Mouse (Mus musculus) CH12.LX (cell line): ENCODE data around the gene Cacna1h. TPM values are rescaled to one million over a fixed set of nuclear protein-coding genes. Genes with fewer than 3 reads are reported as not detected.

Experiments used
- DNase-seq: peaks from one replicate; pipeline ENCODE4 v3.0.0-alpha.2; 2013; ENCODE audit errors: extremely low read depth
- H3K27ac ChIP-seq: 2 replicates; pipeline ENCODE4 v1.5.1; 2012; ENCODE audit warnings: low read depth, mild to moderate bottlenecking, control low read depth, moderate library complexity; ENCODE audit not compliant: insufficient read depth
- H3K27me3 ChIP-seq: replicated peaks from 2 replicates; pipeline ENCODE3; 2012; ENCODE audit warnings: inconsistent platforms
- H3K36me3 ChIP-seq, 2 experiments: replicated peaks in 1 of 2; 2 replicates each; pipeline versions ENCODE3 to v1.6.1; 2012; ENCODE audit warnings: inconsistent platforms in 1 of 2, low read length in 1 of 2, mild to moderate bottlenecking in 1 of 2, mixed read lengths in 1 of 2, moderate library complexity in 1 of 2; ENCODE audit not compliant: control insufficient read depth in 1 of 2, insufficient read depth in 1 of 2
- H3K4me1 ChIP-seq, 2 experiments: 2 replicates each; pipeline ENCODE4 v1.6.1; 2012; ENCODE audit warnings: inconsistent platforms in 1 of 2, moderate library complexity in 1 of 2; ENCODE audit not compliant: insufficient read depth in 2 of 2, control insufficient read depth in 1 of 2
- H3K4me2 ChIP-seq: 2 replicates; pipeline ENCODE4 v1.6.1; 2012; ENCODE audit warnings: low read depth, mild to moderate bottlenecking, control low read depth; ENCODE audit not compliant: poor library complexity, insufficient read depth, severe bottlenecking
- H3K4me3 ChIP-seq, 3 experiments: fragments of 150-350 bp in 1 of 3; sonication (generic) in 1 of 3; replicated peaks in 1 of 3; 2 replicates each; pipeline versions ENCODE3 to v1.5.1; 2011 to 2012; ENCODE audit warnings: low read depth in 2 of 3, low read length in 2 of 3, mild to moderate bottlenecking in 2 of 3, moderate library complexity in 2 of 3, control low read depth in 1 of 3, improper control_type of control experiment in 1 of 3, inconsistent platforms in 1 of 3, mixed read lengths in 1 of 3; ENCODE audit not compliant: poor library complexity in 1 of 3
- H3K79me2 ChIP-seq: replicated peaks from 2 replicates; pipeline ENCODE4 v1.6.1; 2012; ENCODE audit warnings: mild to moderate bottlenecking, moderate library complexity; ENCODE audit not compliant: control insufficient read depth, poor library complexity, insufficient read depth, severe bottlenecking; ENCODE audit errors: extremely low read depth
- H3K9ac ChIP-seq: 2 replicates; pipeline ENCODE4 v1.6.1; 2012; ENCODE audit warnings: low read depth, mild to moderate bottlenecking, control low read depth, moderate library complexity; ENCODE audit not compliant: insufficient read depth
- H3K9me3 ChIP-seq: replicated peaks from 2 replicates; pipeline ENCODE3; 2012; ENCODE audit warnings: low read length, inconsistent platforms, mixed read lengths
- BHLHE40 ChIP-seq: IDR thresholded peaks from 2 replicates; pipeline ENCODE4 v1.6.1; 2011; ENCODE audit warnings: mild to moderate bottlenecking, low read depth, low read length, improper control_type of control experiment
- CHD1 ChIP-seq: IDR thresholded peaks from 2 replicates; pipeline ENCODE4 v1.6.1; 2012; ENCODE audit warnings: low read depth, low read length, improper control_type of control experiment, inconsistent platforms
- CHD2 ChIP-seq: IDR thresholded peaks from 2 replicates; pipeline ENCODE4 v1.6.1; 2011; ENCODE audit warnings: low read length, improper control_type of control experiment
- CTCF ChIP-seq, 2 experiments: IDR thresholded peaks in 1 of 2; conservative IDR thresholded peaks in 1 of 2; 2 replicates each; pipeline ENCODE4 v1.5.1; 2011 to 2012; ENCODE audit warnings: low read depth in 2 of 2, low read length in 2 of 2, improper control_type of control experiment in 1 of 2, inconsistent platforms in 1 of 2, mild to moderate bottlenecking in 1 of 2, moderate library complexity in 1 of 2
- GABPA ChIP-seq: IDR thresholded peaks from 2 replicates; pipeline ENCODE4 v1.6.1; 2012; ENCODE audit warnings: low read depth, low read length, improper control_type of control experiment, inconsistent platforms; ENCODE audit not compliant: insufficient replicate concordance
- HCFC1 ChIP-seq: IDR thresholded peaks from 2 replicates; pipeline ENCODE4 v1.6.1; 2012; ENCODE audit warnings: low read depth, mild to moderate bottlenecking, inconsistent platforms, low read length, improper control_type of control experiment
- IRF4 ChIP-seq: IDR thresholded peaks from 2 replicates; pipeline ENCODE4 v1.6.1; 2014; ENCODE audit warnings: low read depth, mild to moderate bottlenecking, inconsistent platforms, low read length, improper control_type of control experiment
- JUN ChIP-seq: IDR thresholded peaks from 2 replicates; pipeline ENCODE4 v1.6.1; 2011; ENCODE audit warnings: low read depth, mild to moderate bottlenecking, low read length, improper control_type of control experiment, moderate library complexity; ENCODE audit not compliant: insufficient read depth
- JUND ChIP-seq: conservative IDR thresholded peaks from 2 replicates; pipeline ENCODE4 v1.6.1; 2011; ENCODE audit warnings: low read depth, low read length, improper control_type of control experiment
- KAT2A ChIP-seq: IDR thresholded peaks from 2 replicates; pipeline ENCODE4 v1.6.1; 2012; ENCODE audit warnings: low read length, improper control_type of control experiment, inconsistent platforms; ENCODE audit not compliant: insufficient replicate concordance
- MAFK ChIP-seq: IDR thresholded peaks from 2 replicates; pipeline ENCODE4 v1.6.1; 2011; ENCODE audit warnings: low read length, improper control_type of control experiment; ENCODE audit not compliant: insufficient replicate concordance
- MAX ChIP-seq: IDR thresholded peaks from 2 replicates; pipeline ENCODE4 v1.6.1; 2011; ENCODE audit warnings: low read length, improper control_type of control experiment
- MAZ ChIP-seq: IDR thresholded peaks from 2 replicates; pipeline ENCODE4 v1.6.1; 2012; ENCODE audit warnings: low read depth, mild to moderate bottlenecking, inconsistent platforms, low read length, improper control_type of control experiment, moderate library complexity
- MYC ChIP-seq: IDR thresholded peaks from 2 replicates; pipeline ENCODE4 v1.6.1; 2011; ENCODE audit warnings: low read depth, mild to moderate bottlenecking, improper control_type of control experiment, low read length
- NRF1 ChIP-seq: IDR thresholded peaks from 2 replicates; pipeline ENCODE4 v1.6.1; 2014; ENCODE audit warnings: low read depth, mild to moderate bottlenecking, inconsistent platforms, low read length, improper control_type of control experiment, moderate library complexity
- PAX5 ChIP-seq: IDR thresholded peaks from 2 replicates; pipeline ENCODE4 v1.6.1; 2012; ENCODE audit warnings: low read length, inconsistent platforms, mixed read lengths
- POLR2A ChIP-seq: IDR thresholded peaks from 2 replicates; pipeline ENCODE4 v1.6.1; 2011; ENCODE audit warnings: low read depth, mild to moderate bottlenecking, improper control_type of control experiment, low read length
- POLR2AphosphoS2 ChIP-seq: IDR thresholded peaks from 2 replicates; pipeline ENCODE4 v1.6.1; 2011; ENCODE audit warnings: low read depth, low read length, improper control_type of control experiment
- RCOR1 ChIP-seq: conservative IDR thresholded peaks from 2 replicates; pipeline ENCODE4 v1.6.1; 2012; ENCODE audit warnings: low read depth, mild to moderate bottlenecking, inconsistent platforms, low read length, improper control_type of control experiment
- SMC3 ChIP-seq: IDR thresholded peaks from 2 replicates; pipeline ENCODE4 v1.6.1; 2011; ENCODE audit warnings: low read depth, low read length, improper control_type of control experiment
- UBTF ChIP-seq: IDR thresholded peaks from 2 replicates; pipeline ENCODE4 v1.6.1; 2012; ENCODE audit warnings: low read depth, mild to moderate bottlenecking, inconsistent platforms, low read length, improper control_type of control experiment, moderate library complexity
- USF1 ChIP-seq: IDR thresholded peaks from 2 replicates; pipeline ENCODE4 v1.6.1; 2014; ENCODE audit warnings: low read depth, mild to moderate bottlenecking, inconsistent platforms, low read length, improper control_type of control experiment
- ZC3H11A ChIP-seq: IDR thresholded peaks from 2 replicates; pipeline ENCODE4 v1.6.1; 2012; ENCODE audit warnings: low read depth, mild to moderate bottlenecking, inconsistent platforms, low read length, improper control_type of control experiment
- ZKSCAN1 ChIP-seq: IDR thresholded peaks from 2 replicates; pipeline ENCODE4 v1.6.1; 2012; ENCODE audit warnings: low read depth, inconsistent platforms, low read length, improper control_type of control experiment, borderline replicate concordance
- dilution Hi-C: fragments of 300-500 bp; cut with MboI; formaldehyde crosslinking; loops from 2 replicates; pipeline ENCODE4 v1.14.3; 2020; ENCODE audit warnings: low sequenced_read_pairs; ENCODE audit not compliant: extremely low pct_unique_long_range_greater_than_20kb, extremely low pct_ligation_motif_present
- in situ Hi-C: fragments of 300-500 bp; cut with MboI; formaldehyde crosslinking; loops from 3 replicates; pipeline ENCODE4 v1.14.3; 2019; ENCODE audit warnings: low sequenced_read_pairs, low pct_ligation_motif_present, low pct_unique_long_range_greater_than_20kb, mixed read lengths
- polyA plus RNA-seq: library from polyadenylated mRNA; unstranded; fragments of >175 nt; gene quantifications from 2 replicates; pipeline ENCODE4 v1.2.1, GENCODE M21; 2012; ENCODE audit warnings: low read depth; ENCODE audit not compliant: insufficient read length
- total RNA-seq, 2 experiments: library from RNA; depleted of rRNA; stranded (reverse); fragments of 300-350 nt in 1 of 2; fragments of >200 nt in 1 of 2; gene quantifications; 2 replicates each; pipeline ENCODE4 v1.2.3; 2012 to 2014

The Cacna1h gene
- total and polyA plus RNA-seq, 3 experiments = 0.04 to 0.21 (median 0.21) TPM

DNA sequence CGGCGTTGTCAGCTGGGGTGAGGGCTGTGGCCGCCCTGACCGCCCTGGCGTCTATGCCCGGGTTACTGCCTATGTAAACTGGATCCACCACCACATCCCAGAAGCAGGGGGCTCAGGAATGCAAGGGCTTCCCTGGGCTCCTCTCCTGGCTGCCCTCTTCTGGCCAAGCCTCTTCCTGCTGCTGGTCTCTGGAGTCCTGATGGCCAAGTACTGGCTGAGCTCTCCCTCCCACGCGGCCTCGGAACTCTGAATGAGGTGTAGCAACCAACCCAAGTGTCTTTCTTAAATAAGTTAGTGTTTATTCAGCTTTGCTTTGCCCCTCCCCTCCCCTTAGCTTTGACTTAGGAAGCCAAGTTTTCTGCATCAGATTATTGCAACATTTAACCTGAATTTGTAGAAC lies 59.6 kb downstream of the Cacna1h start:
- no peaks in the 10 kb centered on the region for H3K36me3 ChIP-seq
- dilution Hi-C loops = no loop called here
- no peak overlapping the region for H3K4me2 ChIP-seq
- H3K4me1 ChIP-seq = no peaks in the 10 kb centered on the region
- peaks cover 84% of the 10 kb centered on the region for H3K27me3 ChIP-seq
- no peak overlapping the region for H3K4me3 ChIP-seq
- H3K79me2 ChIP-seq = no peaks in the 10 kb centered on the region
- no peak overlapping the region for H3K27ac ChIP-seq
- DNase-seq = no peak
- H3K9ac ChIP-seq = no peak overlapping the region
- in situ Hi-C loops = no loop called here
- no peak for TF ChIP-seq ZKSCAN1
- TF ChIP-seq USF1 = no peak
- TF ChIP-seq POLR2A = no peak
- TF ChIP-seq HCFC1 = no peak
- no peak for TF ChIP-seq CHD1
- no peak for TF ChIP-seq MAX
- no peak for TF ChIP-seq JUND
- no peak for TF ChIP-seq GABPA
- no peak for TF ChIP-seq MAFK
- no peak for TF ChIP-seq IRF4
- TF ChIP-seq KAT2A = no peak
- TF ChIP-seq NRF1 = no peak
- TF ChIP-seq RCOR1 = no peak
- no peak for TF ChIP-seq CTCF (conservative IDR thresholded peaks at IDR 0.05 in 1 of 2, IDR thresholded peaks at IDR 0.05 in 1 of 2; ENCODE audit: low read depth in 2 of 2, low read length in 2 of 2)
- TF ChIP-seq BHLHE40 = no peak
- peaks cover 2% of the 10 kb centered on the region for H3K9me3 ChIP-seq

DNA sequence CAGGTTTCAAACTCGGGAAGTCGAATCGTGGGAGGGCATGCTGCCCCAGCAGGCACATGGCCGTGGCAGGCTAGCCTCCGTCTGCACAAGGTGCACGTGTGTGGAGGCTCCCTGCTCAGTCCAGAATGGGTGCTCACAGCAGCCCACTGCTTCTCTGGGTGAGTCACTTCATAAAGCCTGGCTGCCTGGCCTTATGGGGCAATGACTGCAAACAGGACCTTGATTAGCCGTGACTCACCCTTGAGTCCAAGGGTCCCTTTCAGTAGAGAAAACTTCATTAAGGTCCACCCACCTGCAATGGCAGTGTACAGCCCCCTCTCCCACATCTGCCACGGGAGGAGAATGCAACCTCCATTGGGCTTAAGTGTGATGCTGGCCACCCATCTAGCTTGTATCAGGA lies 61.1 kb downstream of the Cacna1h start:
- Histone ChIP-seq H3K79me2 (no peaks in the 10 kb centered on the region), H3K9ac (no peak overlapping the region), H3K27ac (no peak overlapping the region), H3K4me1 (no peaks in the 10 kb centered on the region), H3K36me3 (no peaks in the 10 kb centered on the region), H3K9me3 (no peaks in the 10 kb centered on the region), H3K27me3 (peaks cover 93% of the 10 kb centered on the region), H3K4me3 (no peak overlapping the region)
- dilution Hi-C loops = no loop called here
- no peak for DNase-seq
- in situ Hi-C loops = no loop called here
- TF ChIP-seq MAX (no peak), UBTF (no peak), GABPA (no peak), KAT2A (no peak), MYC (no peak), CHD2 (no peak), BHLHE40 (no peak), POLR2AphosphoS2 (no peak), CTCF (conservative IDR thresholded peaks at IDR 0.05 in 1 of 2, IDR thresholded peaks at IDR 0.05 in 1 of 2; ENCODE audit: low read depth in 2 of 2, low read length in 2 of 2) (no peak), ZC3H11A (no peak), MAFK (no peak), SMC3 (no peak), PAX5 (no peak), POLR2A (no peak), MAZ (no peak), JUN (no peak)
- TF ChIP-seq, all 38 proteins: peak for 0
- no peak overlapping the region for H3K4me2 ChIP-seq
